Comparison of ENCODE assay signal across 19 mouse cellular contexts in genomic region chr5:140859730-140860129, GRCm38 (mm10). TPM values are rescaled to one million over a fixed set of nuclear protein-coding genes. Genes with fewer than 3 reads are reported as not detected.
DNase-seq lines count a peak whose midpoint lies in the region; ATAC-seq and TF ChIP-seq lines count a peak whose summit lies in the region.
"Had no signal": no experiment of that assay in that cellular context is flagged by ENCODE, and none has a peak within 500 bp of the region (broad histone marks: within the 10 kb centered on the region; RNA-seq: fewer than 3 reads in every experiment).

No protein-coding gene starts in this region.

- no peak for TF ChIP-seq POLR2A in CH12.LX (IDR thresholded peaks at IDR 0.05; ENCODE audit: low read depth, low read length)

- no peak for TF ChIP-seq EP300 in heart, postnatal 0 days (IDR thresholded peaks at IDR 0.05; ENCODE audit: low read depth)
- TF ChIP-seq EP300 in liver, postnatal 0 days (IDR thresholded peaks at IDR 0.05; ENCODE audit: low read depth), result no peak
- no peak for TF ChIP-seq EP300 in CH12.LX (IDR thresholded peaks at IDR 0.05; ENCODE audit: low read length)

- H3K4me3 ChIP-seq in heart, postnatal 0 days (ENCODE audit: low read depth, low read length), result no peak overlapping the region
- H3K4me3 ChIP-seq in liver, postnatal 0 days (ENCODE audit: low read depth, low read length), result no peak overlapping the region
- no peak overlapping the region for H3K4me3 ChIP-seq in CH12.LX (replicated peaks in 1 of 3; ENCODE audit: low read depth in 2 of 3, low read length in 2 of 3, poor library complexity in 1 of 3)
- H3K4me3 ChIP-seq: embryonic facial prominence, embryonic 10.5 days; heart, adult 2 months; heart, embryonic 13.5 days; limb, embryonic 10.5 days; stomach, embryonic 15.5 days had no signal

- H3K79me2 ChIP-seq in CH12.LX (replicated peaks; ENCODE audit: control insufficient read depth, extremely low read depth, insufficient read depth, poor library complexity, severe bottlenecking), result no peaks in the 10 kb centered on the region

- in situ Hi-C loops in CH12.LX (cut with MboI; ENCODE audit: low pct_ligation_motif_present, low pct_unique_long_range_greater_than_20kb, low sequenced_read_pairs), result no loop called here

- no peak overlapping the region for H3K4me2 ChIP-seq in heart, postnatal 0 days (ENCODE audit: low read depth, low read length)
- no peak overlapping the region for H3K4me2 ChIP-seq in liver, postnatal 0 days (ENCODE audit: low read depth, low read length)
- no peak overlapping the region for H3K4me2 ChIP-seq in CH12.LX (ENCODE audit: insufficient read depth, low read depth, poor library complexity, severe bottlenecking)
- H3K4me2 ChIP-seq: heart, embryonic 13.5 days; hindbrain, embryonic 14.5 days; stomach, embryonic 15.5 days had no signal

- no peak for ATAC-seq in heart, postnatal 0 days (ENCODE audit: insufficient read depth, low read depth)
- no peak for ATAC-seq in liver, postnatal 0 days
- no peak for ATAC-seq in megakaryocyte, adult 5-6 weeks (ENCODE audit: poor library complexity, severe bottlenecking)
- ATAC-seq: forebrain, embryonic 16.5 days; midbrain, embryonic 16.5 days had no signal

- dilution Hi-C loops in CH12.LX (cut with MboI; ENCODE audit: extremely low pct_ligation_motif_present, extremely low pct_unique_long_range_greater_than_20kb, low sequenced_read_pairs), result no loop called here

- no peak overlapping the region for H3K27ac ChIP-seq in heart, postnatal 0 days (ENCODE audit: low read depth)
- H3K27ac ChIP-seq in liver, postnatal 0 days (ENCODE audit: low read depth), result no peak overlapping the region
- H3K27ac ChIP-seq in CH12.LX (ENCODE audit: insufficient read depth, low read depth), result no peak overlapping the region
- H3K27ac ChIP-seq: embryonic facial prominence, embryonic 10.5 days; heart, adult 2 months; heart, embryonic 13.5 days; hindbrain, embryonic 14.5 days; limb, embryonic 10.5 days; stomach, embryonic 15.5 days had no signal

- WGBS in heart, postnatal 0 days, result 75% methylated on average over 5 of the region's 5 CpGs
- WGBS in liver, postnatal 0 days (ENCODE audit: insufficient replicate concordance), result 75% methylated on average over 5 of the region's 5 CpGs

- TF ChIP-seq RAD21 in CH12.LX (IDR thresholded peaks at IDR 0.05; ENCODE audit: low read depth, low read length), result peak; percentile 33

- H3K9ac ChIP-seq in heart, postnatal 0 days (replicated peaks; ENCODE audit: low read depth, low read length), result no peak overlapping the region
- no peak overlapping the region for H3K9ac ChIP-seq in liver, postnatal 0 days (replicated peaks)
- H3K9ac ChIP-seq in CH12.LX (ENCODE audit: insufficient read depth, low read depth), result no peak overlapping the region
- H3K9ac ChIP-seq: heart, embryonic 13.5 days; hindbrain, embryonic 14.5 days; stomach, embryonic 15.5 days had no signal

- no peaks in the 10 kb centered on the region for H3K36me3 ChIP-seq in heart, postnatal 0 days (replicated peaks; ENCODE audit: control insufficient read depth, insufficient read depth, low read length)
- no peaks in the 10 kb centered on the region for H3K36me3 ChIP-seq in liver, postnatal 0 days (replicated peaks; ENCODE audit: insufficient read depth, low read length)
- H3K36me3 ChIP-seq in CH12.LX (replicated peaks in 1 of 2; ENCODE audit: control insufficient read depth in 1 of 2, insufficient read depth in 1 of 2, low read length in 1 of 2), result no peaks in the 10 kb centered on the region
- H3K36me3 ChIP-seq: embryonic facial prominence, embryonic 10.5 days; heart, embryonic 13.5 days; limb, embryonic 10.5 days; stomach, embryonic 15.5 days had no signal

- no peaks in the 10 kb centered on the region for H3K4me1 ChIP-seq in heart, postnatal 0 days (ENCODE audit: control insufficient read depth, insufficient read depth)
- H3K4me1 ChIP-seq in liver, postnatal 0 days (ENCODE audit: insufficient read depth), result no peaks in the 10 kb centered on the region
- peaks cover 2 to 13% of the 10 kb centered on the region in 2 experiments; a peak in 3 of 4 replicates for H3K4me1 ChIP-seq in CH12.LX (ENCODE audit: control insufficient read depth in 1 of 2, insufficient read depth in 2 of 2)
- H3K4me1 ChIP-seq: heart, embryonic 13.5 days; stomach, embryonic 15.5 days had no signal

- H3K9me3 ChIP-seq in heart, postnatal 0 days (replicated peaks; ENCODE audit: control insufficient read depth, low read length), result no peaks in the 10 kb centered on the region
- no peaks in the 10 kb centered on the region for H3K9me3 ChIP-seq in liver, postnatal 0 days (ENCODE audit: low read length)
- no peaks in the 10 kb centered on the region for H3K9me3 ChIP-seq in CH12.LX (replicated peaks; ENCODE audit: low read length)
- H3K9me3 ChIP-seq: embryonic facial prominence, embryonic 10.5 days; heart, embryonic 13.5 days; limb, embryonic 10.5 days; stomach, embryonic 15.5 days had no signal

- peak; percentile 7; the same call in 1 of the 2 replicates for TF ChIP-seq CTCF in heart, postnatal 0 days (IDR thresholded peaks at IDR 0.05; ENCODE audit: low read depth)
- TF ChIP-seq CTCF in liver, postnatal 0 days (IDR thresholded peaks at IDR 0.05; ENCODE audit: low read depth), result peak; percentile 29; the same call in 1 of the 2 replicates
- peak in 1 of 2 experiments; percentile 41; a peak in 2 of 4 replicates for TF ChIP-seq CTCF in CH12.LX (conservative IDR thresholded peaks at IDR 0.05 in 1 of 2, IDR thresholded peaks at IDR 0.05 in 1 of 2; ENCODE audit: low read depth in 2 of 2, low read length in 2 of 2)

- DNase-seq in heart, postnatal 0 days (ENCODE audit: low spot score), result no peak
- no peak for DNase-seq in heart, postnatal 4 days
- no peak for DNase-seq in liver, postnatal 0 days
- DNase-seq in liver (no peak), CH12.LX (ENCODE audit: extremely low read depth) (no peak), R1 (ENCODE audit: low read depth, low spot score) (peak; percentile 33)
- DNase-seq in heart, adult 11 months, result no peak
- DNase-seq: adrenal gland, postnatal 25 days; gastrocnemius, postnatal 25 days; heart, adult 2 months; thymus, adult 18-20 months had no signal

- no peaks in the 10 kb centered on the region for H3K27me3 ChIP-seq in heart, postnatal 0 days (ENCODE audit: control insufficient read depth, insufficient read depth, low read length)
- no peaks in the 10 kb centered on the region for H3K27me3 ChIP-seq in liver, postnatal 0 days (ENCODE audit: insufficient read depth, low read length)
- H3K27me3 ChIP-seq in CH12.LX (replicated peaks), result no peaks in the 10 kb centered on the region
- H3K27me3 ChIP-seq: stomach, embryonic 15.5 days had no signal

TF ChIP-seq in CH12.LX, 34 proteins besides CTCF, POLR2A, EP300 and RAD21:
- TF ChIP-seq NRF1 (IDR thresholded peaks at IDR 0.05; ENCODE audit: low read depth, low read length) (no peak), SMC3 (IDR thresholded peaks at IDR 0.05; ENCODE audit: low read depth, low read length) (peak; percentile 19), MAX (IDR thresholded peaks at IDR 0.05; ENCODE audit: low read length) (no peak), ETS1 (conservative IDR thresholded peaks at IDR 0.05; ENCODE audit: low read depth, low read length) (no peak)

RNA-seq across cellular contexts. Expression of gene Gna12, which starts 29.5 kb away (rescaled TPM):
- total RNA-seq in heart, postnatal 0 days (2014; rRNA removed; ENCODE audit: low replicate concordance), result 132 and 145 TPM in 2 replicates
- 13.4 and 13.9 TPM in 2 replicates for polyA plus RNA-seq in heart, postnatal 0 days (2015; fragmentation: Nextera tagmentation; extraction: Ambion mirVana)
- 10 to 100 TPM; 85.9 to 86.8 TPM for total RNA-seq in heart, postnatal 4 days (2021)
- polyA plus RNA-seq in liver, postnatal 0 days (2015; fragmentation: Nextera tagmentation; extraction: Ambion mirVana), result 12.7 and 14.5 TPM in 2 replicates
- total RNA-seq in CH12.LX (2012; rRNA removed) (13.8 and 15.8 TPM in 2 replicates), CH12.LX (2014; rRNA removed) (9.9 and 11.5 TPM in 2 replicates)
- 12.9 and 15.4 TPM in 2 replicates for polyA plus RNA-seq in CH12.LX (2012; ENCODE audit: insufficient read length, low read depth)
- 21.0 and 24.6 TPM in 2 replicates for total RNA-seq in megakaryocyte, adult 5-6 weeks (2015)
- 15.9 and 20.3 TPM in 2 replicates for total RNA-seq in megakaryocyte, adult 5-6 weeks (2017)
